Mouse (Mus musculus) spleen, postnatal 4 days (tissue): Measurements from ENCODE around the gene Zfp786.

Source experiments
- DNase-seq, 2 experiments: peaks; one replicate each; pipeline ENCODE4 v3.0.0; 2022; ENCODE audit warnings: low spot score in 2 of 2

Gene Zfp786

GRCm38 (mm10) chr6:47781091-47781968, 49.3 kb downstream of the Zfp786 start:
- peak in 1 of 2 experiments; percentile 65 for DNase-seq

- DNase-seq: no peak
Observed at GRCm38 (mm10) chr6:47780576-47781013, 50.1 kb downstream of the Zfp786 start.

- peak in 1 of 2 experiments; percentile 63 for DNase-seq
Observed at GRCm38 (mm10) chr6:47771760-47772159, 58.9 kb downstream of the Zfp786 start.

- DNase-seq: peak in 1 of 2 experiments; percentile 52
Observed at GRCm38 (mm10) chr6:47771113-47771512, 59.6 kb downstream of the Zfp786 start.

DNA sequence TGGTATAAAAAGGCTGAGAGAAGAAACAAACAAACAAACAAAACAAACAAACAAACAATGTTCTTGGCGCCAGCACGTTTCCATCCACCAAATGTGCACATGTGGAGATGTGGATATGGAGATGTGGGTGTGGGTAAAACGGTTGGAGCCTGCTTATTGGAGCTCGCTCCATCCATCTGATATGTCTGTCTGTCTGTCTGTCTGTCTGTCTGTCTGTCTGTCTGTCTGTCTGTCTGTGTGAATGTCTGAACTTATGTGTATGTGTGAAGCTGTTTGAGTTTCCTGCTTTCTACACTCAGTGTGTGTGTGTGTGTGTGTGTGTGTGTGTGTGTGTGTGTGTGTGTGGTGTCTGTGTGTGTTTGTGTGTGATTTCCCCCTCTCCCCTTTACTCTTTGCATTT, 60.8 kb downstream of the Zfp786 start:
- peak in 1 of 2 experiments; percentile 57 for DNase-seq
